Mouse (Mus musculus): ENCODE results near the gene Slc15a2. TPM values are rescaled to one million over a fixed set of nuclear protein-coding genes. Genes with fewer than 3 reads are reported as not detected.

The Slc15a2 gene
- 2.6 and 5.3 TPM in 2 replicates for total RNA-seq (2021)
- long read RNA-seq, experiment 1, partial matches to known transcripts = 1 of 3 reads
- long read RNA-seq, experiment 1, other reads (novel, unspliced or antisense) = 2 of 3 reads
- long read RNA-seq, experiment 2, partial matches to known transcripts = 0 of 1 reads
- long read RNA-seq, experiment 2, other reads (novel, unspliced or antisense) = 1 of 1 reads

GRCm38 (mm10) chr16:36784594-36785313, at the start of gene Slc15a2:
Slc15a2 (minus strand) TSS chr16:36784962.
- peak; percentile 4 for DNase-seq

- peak; percentile 22 for DNase-seq
These were observed 44.1 kb upstream of the Slc15a2 start for GRCm38 (mm10) chr16:36828820-36829219.

- peak; percentile 92 for DNase-seq
These were observed 43.5 kb upstream of the Slc15a2 start, which contains the start of gene Iqcb1 for GRCm38 (mm10) chr16:36828054-36828786. Iqcb1 (plus strand) TSS chr16:36828385.

- DNase-seq = no peak
These were observed 42.9 kb upstream of the Slc15a2 start for GRCm38 (mm10) chr16:36827611-36828053.

- peak; percentile 22 for DNase-seq
These were observed 36.7 kb upstream of the Slc15a2 start for GRCm38 (mm10) chr16:36821474-36821873.

- DNase-seq = no peak
These were observed 36.0 kb upstream of the Slc15a2 start for GRCm38 (mm10) chr16:36820747-36821146.

- no peak for DNase-seq
These were observed 35.3 kb upstream of the Slc15a2 start for GRCm38 (mm10) chr16:36820016-36820415.

GRCm38 (mm10) chr16:36817321-36817926, 32.7 kb upstream of the Slc15a2 start:
- peak; percentile 79 for DNase-seq

- no peak for DNase-seq
These were observed 32.2 kb upstream of the Slc15a2 start for GRCm38 (mm10) chr16:36816916-36817315.

- DNase-seq = no peak
These were observed 28.9 kb upstream of the Slc15a2 start for GRCm38 (mm10) chr16:36813680-36814079.

GRCm38 (mm10) chr16:36808616-36809015, 23.9 kb upstream of the Slc15a2 start:
- DNase-seq = no peak

- no peak for DNase-seq
These were observed 17.6 kb upstream of the Slc15a2 start for GRCm38 (mm10) chr16:36802361-36802760.

GRCm38 (mm10) chr16:36798334-36798733, 13.6 kb upstream of the Slc15a2 start:
- no peak for DNase-seq

GRCm38 (mm10) chr16:36794976-36795375, 10.2 kb upstream of the Slc15a2 start:
- DNase-seq = no peak

- DNase-seq = no peak
These were observed 5.4 kb upstream of the Slc15a2 start for GRCm38 (mm10) chr16:36790166-36790565.

GRCm38 (mm10) chr16:36786466-36786865, 1.7 kb upstream of the Slc15a2 start:
- DNase-seq = no peak

- DNase-seq = no peak
These were observed 616 bp downstream of the Slc15a2 start for GRCm38 (mm10) chr16:36784146-36784545.

- no peak for DNase-seq
These were observed 9.1 kb downstream of the Slc15a2 start for GRCm38 (mm10) chr16:36775658-36776057.

- no peak for DNase-seq
These were observed 11.8 kb downstream of the Slc15a2 start for GRCm38 (mm10) chr16:36772996-36773395.

- no peak for DNase-seq
These were observed 13.1 kb downstream of the Slc15a2 start for GRCm38 (mm10) chr16:36771703-36772102.

GRCm38 (mm10) chr16:36771244-36771643, 13.5 kb downstream of the Slc15a2 start:
- no peak for DNase-seq

- no peak for DNase-seq
These were observed 13.9 kb downstream of the Slc15a2 start for GRCm38 (mm10) chr16:36770830-36771229.
